Mouse (Mus musculus): Measurements from ENCODE around the gene A030005K14Rik.

Gene A030005K14Rik

GRCm38 (mm10) chr1:83036892-83037667 is 22.1 kb downstream of the A030005K14Rik start:
- no peak for DNase-seq (ENCODE audit: low read depth in 2 of 2, low spot score in 2 of 2)

- no peak for DNase-seq (ENCODE audit: low read depth in 2 of 2, low spot score in 2 of 2)
These were observed 24.7 kb downstream of the A030005K14Rik start for GRCm38 (mm10) chr1:83034509-83034908.

- no peak for DNase-seq (ENCODE audit: low read depth in 2 of 2, low spot score in 2 of 2)
These were observed 26.7 kb downstream of the A030005K14Rik start for GRCm38 (mm10) chr1:83032508-83032907.

GRCm38 (mm10) chr1:83031950-83032349 is 27.2 kb downstream of the A030005K14Rik start:
- DNase-seq (ENCODE audit: low read depth in 2 of 2, low spot score in 2 of 2) = no peak

GRCm38 (mm10) chr1:83016556-83016955 is 42.6 kb downstream of the A030005K14Rik start:
- DNase-seq (ENCODE audit: low read depth in 2 of 2, low spot score in 2 of 2) = no peak

- DNase-seq (ENCODE audit: low read depth in 2 of 2, low spot score in 2 of 2) = no peak
These were observed 43.8 kb downstream of the A030005K14Rik start for GRCm38 (mm10) chr1:83015329-83015879.

GRCm38 (mm10) chr1:83014477-83014876 is 44.7 kb downstream of the A030005K14Rik start:
- no peak for DNase-seq (ENCODE audit: low read depth in 2 of 2, low spot score in 2 of 2)
